Mouse (Mus musculus): ENCODE results near the gene Mpdz.

DNA sequence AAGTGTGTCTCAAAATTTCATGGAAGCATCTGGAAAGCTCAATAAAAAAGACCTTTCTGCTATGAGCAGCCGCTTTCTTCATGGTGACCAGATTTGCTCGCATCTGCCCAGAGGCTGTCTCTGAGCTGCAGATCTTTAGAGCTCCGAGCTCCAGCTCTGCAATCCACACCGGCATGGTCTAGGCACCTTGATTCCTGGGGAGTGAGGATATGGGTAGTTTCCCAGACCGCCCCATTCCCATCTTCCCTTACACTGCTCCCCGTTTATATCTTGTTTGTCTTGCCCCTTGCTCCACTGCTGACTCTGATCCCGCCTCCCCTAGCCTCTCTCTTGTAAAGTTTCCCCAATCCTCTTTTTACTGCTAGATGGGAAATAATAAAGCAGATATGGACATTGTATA is 42.0 kb upstream of the Mpdz start:
- TF ChIP-seq REST (IDR thresholded peaks at IDR 0.05; ENCODE audit: insufficient read depth, insufficient read length) (no peak), POLR2A (IDR thresholded peaks at IDR 0.05; ENCODE audit: insufficient read length, low read depth) (no peak), MAX (IDR thresholded peaks at IDR 0.05; ENCODE audit: low read depth) (no peak)

Data from myocyte (in vitro differentiated cells).